Mouse (Mus musculus) kidney, embryonic 14.5 days (tissue): ENCODE measurements around the gene Uba1y. TPM values are rescaled to one million over a fixed set of nuclear protein-coding genes. Genes with fewer than 3 reads are reported as not detected.
A peak's percentile ranks its signal among the peaks of the same experiment; 100 is the strongest.
"Not testable (repeated sequence)": the region's sequence is repeated elsewhere in the genome, so short reads cannot be mapped to it uniquely, and the experiment has no call there.

ENCODE experiments used
- ATAC-seq: fragments of 200-750 bp; cut with Nextera tagmentation; 2 replicates; pipeline ENCODE4 v1.8.0; 2017; ENCODE audit warnings: moderate number of reproducible peaks, mild to moderate bottlenecking, moderate TSS enrichment, moderate library complexity; ENCODE audit not compliant: low FRiP score, low TSS enrichment
- H3K27ac ChIP-seq: fragments of 300-500 bp; sonication (generic); 2 replicates; pipeline ENCODE4 v1.5.1; 2014; ENCODE audit warnings: low read depth, mild to moderate bottlenecking, low read length, moderate library complexity, mixed read lengths
- H3K27me3 ChIP-seq: fragments of 300-500 bp; sonication (generic); 2 replicates; pipeline ENCODE4 v1.6.1; 2014; ENCODE audit warnings: mild to moderate bottlenecking, low read length; ENCODE audit not compliant: control insufficient read depth, insufficient read depth
- H3K36me3 ChIP-seq: fragments of 300-500 bp; sonication (generic); 2 replicates; pipeline ENCODE4 v1.6.1; 2014; ENCODE audit warnings: low read length, mixed read lengths; ENCODE audit not compliant: control insufficient read depth, insufficient read depth
- H3K4me1 ChIP-seq: fragments of 300-500 bp; sonication (generic); 2 replicates; pipeline ENCODE4 v1.6.1; 2014; ENCODE audit warnings: low read length, mixed read lengths; ENCODE audit not compliant: control insufficient read depth, insufficient read depth
- H3K4me2 ChIP-seq: fragments of 300-500 bp; sonication (generic); replicated peaks from 2 replicates; pipeline ENCODE4 v1.6.1; 2014; ENCODE audit warnings: low read depth, mild to moderate bottlenecking, low read length
- H3K4me3 ChIP-seq: fragments of 300-500 bp; sonication (generic); 2 replicates; pipeline ENCODE4 v1.5.1; 2014; ENCODE audit warnings: mild to moderate bottlenecking, low read length
- H3K9ac ChIP-seq: fragments of 300-500 bp; sonication (generic); 2 replicates; pipeline ENCODE4 v1.6.1; 2014; ENCODE audit warnings: low read depth, mild to moderate bottlenecking, low read length, moderate library complexity
- H3K9me3 ChIP-seq: fragments of 300-500 bp; sonication (generic); 2 replicates; pipeline ENCODE4 v1.6.1; 2016; ENCODE audit warnings: low read length; ENCODE audit not compliant: control insufficient read depth
- WGBS: fragments of 180-500 bp; shearing (Covaris S2); extraction: QIAGEN DNeasy Blood & Tissue Kit; methylation state at CpG from one replicate; pipeline ENCODE4 v1.1.7; 2014; 5-methylcytosine and 5-hydroxymethylcytosine counted together
- polyA plus RNA-seq: library from polyadenylated mRNA; unstranded; fragments of >200 nt; fragmentation: Nextera tagmentation; extraction: Ambion mirVana; gene quantifications from 2 replicates; pipeline ENCODE4 v1.2.1, GENCODE M21; 2014

The Uba1y gene
- not detected in 2 replicates for polyA plus RNA-seq

DNA sequence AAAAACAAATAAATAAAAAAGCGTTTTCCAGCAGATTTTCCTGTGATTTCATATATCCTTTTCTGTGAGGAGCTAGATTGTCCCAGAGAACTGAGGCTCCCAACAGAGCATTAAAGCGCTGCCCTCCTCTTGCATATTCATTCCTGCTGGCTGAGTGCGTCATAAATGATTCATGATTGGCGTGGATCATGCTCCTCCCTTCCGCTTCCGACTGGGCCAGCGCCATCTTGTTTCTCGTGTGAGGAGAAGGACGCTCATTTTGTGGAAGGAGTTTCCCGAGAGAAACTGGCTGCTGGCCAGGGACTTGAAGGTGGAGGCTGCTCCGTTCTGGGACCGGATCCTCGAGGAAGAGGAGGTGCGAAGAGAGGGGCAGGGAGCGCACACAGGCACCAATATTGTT is at the start of gene Uba1y:
Gene Uba1y (plus strand): TSS at position 254 of the 400 bp plus-strand sequence.
- Histone ChIP-seq H3K9ac (no peak within 1 kb of the TSS), H3K27ac (no peak within 1 kb of the TSS), H3K27me3 (no peaks in the 10 kb centered on the region), H3K4me1 (no peaks in the 10 kb centered on the region), H3K9me3 (no peaks in the 10 kb centered on the region), H3K4me2 (no peak within 1 kb of the TSS), H3K4me3 (no peak within 1 kb of the TSS), H3K36me3 (no peaks in the 10 kb centered on the region)
- 100% methylated on average over 5 of the region's 15 CpGs for WGBS
- ATAC-seq, result no peak

GRCm38 (mm10) chrY:797309-797708 is 21.1 kb upstream of the Uba1y start, which contains the start of gene Zfy1:
Zfy1 (minus strand) TSS chrY:797409.
- ATAC-seq, H3K27ac ChIP-seq: not testable (repeated sequence)

DNA sequence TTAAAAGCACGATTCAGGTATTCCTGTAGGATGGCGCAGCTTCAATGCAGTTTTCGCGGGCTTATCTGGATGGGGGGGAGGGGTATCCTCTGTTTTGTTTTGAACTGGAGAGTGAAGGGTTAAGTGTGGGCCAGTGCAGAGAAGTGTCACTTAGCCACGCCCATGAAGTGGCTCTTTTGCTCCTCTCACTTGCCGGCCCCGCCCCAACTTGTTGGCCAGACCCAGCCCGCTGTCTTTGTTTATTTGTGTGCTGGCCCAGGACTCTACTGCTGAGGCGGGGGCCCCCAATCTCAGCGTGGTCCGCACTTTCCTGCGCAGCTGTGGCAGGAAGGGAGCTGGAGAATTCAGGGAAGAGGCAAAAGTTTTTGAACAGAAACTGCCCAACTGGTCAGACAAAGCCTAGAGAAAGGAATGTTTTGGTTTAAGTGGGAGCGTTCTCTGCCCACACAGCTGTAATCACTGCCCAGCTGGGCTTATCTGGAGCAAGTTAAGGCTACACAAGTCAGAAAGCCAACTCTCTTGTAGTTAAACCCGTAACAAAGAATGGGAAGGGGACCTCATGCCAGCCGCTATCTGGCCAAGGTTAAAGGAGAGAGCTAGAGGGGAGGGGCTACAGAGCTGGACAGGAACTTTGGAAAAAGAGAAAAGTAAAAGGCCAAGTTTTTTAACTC is 9.3 kb upstream of the Uba1y start:
- Histone ChIP-seq H3K4me2 (peak overlapping the region; percentile 34), H3K36me3 (no peaks in the 10 kb centered on the region), H3K9me3 (no peaks in the 10 kb centered on the region), H3K4me1 (no peaks in the 10 kb centered on the region), H3K27ac (0 out of 2 replicates have a peak overlapping the region, but pooled peaks have one; percentile 62), H3K4me3 (peak overlapping the region; percentile 6; the same call in 1 of the 2 replicates), H3K9ac (no peak overlapping the region), H3K27me3 (no peaks in the 10 kb centered on the region)
- ATAC-seq, result peak; percentile 99
- WGBS, result no CpG with 5 or more reads among the region's 15 CpGs

More at GRCm38 (mm10) chrY:797309-797708, 21.1 kb upstream of the Uba1y start, which contains the start of gene Zfy1:
- not testable (repeated sequence) for H3K9me3 ChIP-seq, H3K36me3 ChIP-seq, H3K4me3 ChIP-seq, H3K27me3 ChIP-seq, H3K4me1 ChIP-seq, H3K4me2 ChIP-seq, H3K9ac ChIP-seq
- WGBS, result no CpG with 5 or more reads among the region's 11 CpGs

DNA sequence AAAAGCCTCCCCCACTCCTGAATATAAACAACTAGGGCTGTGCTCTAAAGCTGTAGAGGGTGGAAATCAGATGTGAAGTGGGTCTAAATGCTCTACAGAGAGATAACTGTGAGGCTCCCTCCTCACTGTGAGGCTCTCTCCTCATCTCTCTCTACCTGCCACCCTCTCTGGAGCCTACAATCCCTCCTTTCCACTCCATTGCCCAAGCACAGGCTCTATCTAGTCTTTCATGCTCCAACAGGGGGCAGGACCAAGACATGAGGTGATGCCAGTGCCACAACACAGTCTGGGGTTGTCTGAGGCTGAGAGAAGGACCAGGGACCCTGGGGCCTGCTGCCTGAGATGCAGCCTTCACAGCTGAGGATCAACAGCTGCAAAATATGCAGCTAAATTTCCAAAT is 54.0 kb downstream of the Uba1y start:
- no peaks in the 10 kb centered on the region for H3K9me3 ChIP-seq
- H3K27ac ChIP-seq, result no peak overlapping the region
- H3K36me3 ChIP-seq, result no peaks in the 10 kb centered on the region
- no peaks in the 10 kb centered on the region for H3K4me1 ChIP-seq
- no peak overlapping the region for H3K4me2 ChIP-seq
- no peak overlapping the region for H3K4me3 ChIP-seq
- no peaks in the 10 kb centered on the region for H3K27me3 ChIP-seq
- no peak overlapping the region for H3K9ac ChIP-seq
- 0 out of 2 replicates have a peak, but pooled peaks have one; percentile 39 for ATAC-seq

DNA sequence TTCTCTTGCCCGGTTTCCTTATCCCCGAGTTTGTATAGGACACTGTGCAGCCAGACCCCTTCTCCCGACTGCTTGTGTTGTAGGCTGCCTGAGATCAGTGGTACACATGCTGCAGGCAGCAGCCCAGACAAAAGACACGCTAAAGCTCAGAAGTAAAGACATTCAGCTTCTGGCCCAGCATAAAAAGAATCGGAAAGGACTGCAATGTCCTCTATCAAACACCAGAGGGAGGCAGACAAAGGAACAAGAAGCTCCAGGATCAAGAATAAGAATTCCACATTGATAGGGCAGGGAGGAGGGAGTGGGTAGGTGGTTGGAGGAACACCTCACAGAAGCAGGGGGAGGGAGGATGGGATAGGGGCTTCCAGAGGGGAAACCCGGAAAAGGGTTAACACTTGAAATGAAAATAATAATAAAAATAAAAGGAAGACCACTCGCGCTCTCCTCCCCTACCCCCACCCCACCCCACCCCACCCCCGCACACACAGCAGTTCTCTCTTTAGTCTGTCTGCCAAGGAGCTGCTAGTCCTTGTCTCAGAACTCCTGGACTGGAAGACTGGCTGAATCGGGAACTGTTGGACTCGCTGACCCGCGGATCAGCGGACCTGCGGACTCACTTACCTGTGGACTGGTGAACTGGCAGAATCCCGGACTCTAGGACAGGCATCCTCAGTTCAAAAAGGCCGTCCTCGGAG is 54.6 kb downstream of the Uba1y start:
- Histone ChIP-seq H3K4me3 (no peak overlapping the region), H3K4me1 (no peaks in the 10 kb centered on the region), H3K27me3 (no peaks in the 10 kb centered on the region), H3K9ac (no peak overlapping the region), H3K27ac (no peak overlapping the region), H3K4me2 (no peak overlapping the region), H3K9me3 (no peaks in the 10 kb centered on the region), H3K36me3 (no peaks in the 10 kb centered on the region)
- no CpG with 5 or more reads among the region's 18 CpGs for WGBS
- ATAC-seq, result peak; percentile 52; the same call in 1 of the 2 replicates

Other genes with a start within 250 kb of the Uba1y start
- gene Zfy1, start 21.2 kb upstream of the Uba1y start, polyA plus RNA-seq, result not detected in 2 replicates
- gene Kdm5d, start 79.1 kb downstream of the Uba1y start, polyA plus RNA-seq, result 31.7 TPM in 1 of 2 replicates, not detected in the other
- 54.6 TPM in 1 of 2 replicates, not detected in the other for gene Eif2s3y, start 191.9 kb downstream of the Uba1y start, polyA plus RNA-seq